Mouse (Mus musculus) urinary bladder, postnatal 25 days (tissue): ENCODE measurements around the gene Dlgap1.
A peak's percentile ranks its signal among the peaks of the same experiment; 100 is the strongest.

ENCODE experiments used
- DNase-seq: peaks from one replicate; pipeline ENCODE4 v3.0.0; 2022; ENCODE audit warnings: low spot score

The Dlgap1 gene

GRCm38 (mm10) chr17:70844971-70845370, 876.1 kb downstream of the Dlgap1 start:
- no peak for DNase-seq

- no peak for DNase-seq
These were observed 876.7 kb downstream of the Dlgap1 start for GRCm38 (mm10) chr17:70845543-70845942.

GRCm38 (mm10) chr17:70846111-70846644, 877.3 kb downstream of the Dlgap1 start:
- no peak for DNase-seq

- DNase-seq, result no peak
These were observed 878.2 kb downstream of the Dlgap1 start for GRCm38 (mm10) chr17:70847086-70847485.

- no peak for DNase-seq
These were observed 879.1 kb downstream of the Dlgap1 start for GRCm38 (mm10) chr17:70847751-70848510.

GRCm38 (mm10) chr17:70848511-70849398, 879.9 kb downstream of the Dlgap1 start:
- DNase-seq, result peak; percentile 47

GRCm38 (mm10) chr17:70849399-70850232, 880.7 kb downstream of the Dlgap1 start:
- peak; percentile 85 for DNase-seq

- peak; percentile 68 for DNase-seq
These were observed 881.5 kb downstream of the Dlgap1 start for GRCm38 (mm10) chr17:70850233-70850995.

GRCm38 (mm10) chr17:70850996-70851991, 882.4 kb downstream of the Dlgap1 start:
- peak; percentile 61 for DNase-seq

- peak; percentile 43 for DNase-seq
These were observed 883.3 kb downstream of the Dlgap1 start for GRCm38 (mm10) chr17:70852011-70852685.

GRCm38 (mm10) chr17:70852686-70853386, 884.0 kb downstream of the Dlgap1 start:
- DNase-seq, result peak; percentile 71

- DNase-seq, result peak; percentile 35
These were observed 884.6 kb downstream of the Dlgap1 start, which contains the start of gene Tgif1 for GRCm38 (mm10) chr17:70853436-70853905. Gene Tgif1, minus strand, starts transcription at chr17:70853546.

GRCm38 (mm10) chr17:70854021-70854420, 885.1 kb downstream of the Dlgap1 start:
- DNase-seq, result no peak

- no peak for DNase-seq
These were observed 888.1 kb downstream of the Dlgap1 start for GRCm38 (mm10) chr17:70856871-70857415.

- no peak for DNase-seq
These were observed 889.9 kb downstream of the Dlgap1 start for GRCm38 (mm10) chr17:70858814-70859213.

GRCm38 (mm10) chr17:70864117-70864516, 895.2 kb downstream of the Dlgap1 start:
- no peak for DNase-seq

- DNase-seq, result no peak
These were observed 895.8 kb downstream of the Dlgap1 start for GRCm38 (mm10) chr17:70864645-70865044.

- no peak for DNase-seq
These were observed 896.3 kb downstream of the Dlgap1 start for GRCm38 (mm10) chr17:70865060-70865604.
